Mouse (Mus musculus): ENCODE results near the gene Alad. TPM values are rescaled to one million over a fixed set of nuclear protein-coding genes. Genes with fewer than 3 reads are reported as not detected.

Gene Alad
- total RNA-seq, 4 experiments from 2014 or later = 135 to 180 (median 162) TPM

- no peak for DNase-seq
These were observed 1.9 kb downstream of the Alad start for GRCm38 (mm10) chr4:62517538-62518415.

DNA sequence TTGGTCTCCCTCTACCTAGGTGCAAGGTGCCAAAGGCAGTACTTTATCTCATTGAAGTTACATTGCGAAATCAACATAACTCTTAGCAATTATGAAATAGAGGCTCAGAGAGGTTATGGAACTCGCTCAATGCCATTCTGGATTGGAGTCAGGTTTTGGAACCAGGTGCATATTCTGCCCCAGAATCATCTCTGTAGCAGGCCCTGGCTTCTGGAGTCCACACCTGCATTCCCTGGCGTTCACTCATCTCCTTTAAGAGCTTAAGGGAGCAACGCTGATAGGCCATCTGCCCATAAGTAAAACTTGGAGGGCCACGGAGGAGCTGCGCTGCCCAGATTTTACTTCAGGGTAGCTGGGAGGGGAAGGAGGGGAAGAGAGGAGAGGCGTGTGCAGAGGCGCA, 2.7 kb downstream of the Alad start:
- DNase-seq = no peak

- DNase-seq = no peak
These were observed 3.1 kb downstream of the Alad start for GRCm38 (mm10) chr4:62516579-62516978.

- no peak for DNase-seq
These were observed 3.6 kb downstream of the Alad start for GRCm38 (mm10) chr4:62516079-62516478.

DNA sequence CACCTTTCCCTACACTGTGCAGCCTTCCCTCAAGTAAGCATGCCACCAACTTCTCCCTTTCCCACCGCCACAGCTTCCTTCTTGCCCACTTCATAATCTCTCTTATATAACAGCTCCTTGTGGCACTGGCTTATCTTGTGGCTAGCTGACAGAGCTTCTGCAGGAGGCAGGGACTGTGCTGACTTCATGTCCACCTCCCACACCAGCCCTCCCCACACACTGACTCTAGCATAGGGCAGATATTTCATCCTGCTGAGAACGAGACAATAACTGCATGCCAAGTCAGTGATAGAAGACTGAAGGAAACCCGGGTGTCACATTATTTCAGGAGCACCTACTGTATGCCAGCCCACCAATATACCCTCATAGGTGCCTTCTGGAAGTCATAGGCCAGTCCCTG, 4.2 kb downstream of the Alad start:
- no peak for DNase-seq

DNA sequence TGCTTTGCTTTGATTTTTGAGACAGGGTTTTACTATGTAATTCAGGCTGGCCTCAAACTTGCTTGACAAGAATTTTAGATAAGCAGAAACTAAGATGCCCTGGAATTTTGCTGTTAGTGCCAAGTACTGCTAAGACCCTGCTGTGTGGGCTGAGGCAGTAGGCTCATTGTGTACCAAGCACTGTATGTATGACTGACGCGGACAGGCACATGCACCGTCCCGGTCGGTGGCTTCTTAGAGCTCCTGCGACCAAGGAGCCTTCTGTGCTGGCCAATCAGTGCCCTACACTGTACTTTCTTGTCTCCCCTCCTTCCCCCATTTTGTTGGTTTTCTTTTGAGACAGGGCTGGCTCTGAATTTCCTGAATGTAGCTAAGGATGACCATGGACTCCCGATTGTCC, 4.7 kb downstream of the Alad start:
- DNase-seq = no peak

DNA sequence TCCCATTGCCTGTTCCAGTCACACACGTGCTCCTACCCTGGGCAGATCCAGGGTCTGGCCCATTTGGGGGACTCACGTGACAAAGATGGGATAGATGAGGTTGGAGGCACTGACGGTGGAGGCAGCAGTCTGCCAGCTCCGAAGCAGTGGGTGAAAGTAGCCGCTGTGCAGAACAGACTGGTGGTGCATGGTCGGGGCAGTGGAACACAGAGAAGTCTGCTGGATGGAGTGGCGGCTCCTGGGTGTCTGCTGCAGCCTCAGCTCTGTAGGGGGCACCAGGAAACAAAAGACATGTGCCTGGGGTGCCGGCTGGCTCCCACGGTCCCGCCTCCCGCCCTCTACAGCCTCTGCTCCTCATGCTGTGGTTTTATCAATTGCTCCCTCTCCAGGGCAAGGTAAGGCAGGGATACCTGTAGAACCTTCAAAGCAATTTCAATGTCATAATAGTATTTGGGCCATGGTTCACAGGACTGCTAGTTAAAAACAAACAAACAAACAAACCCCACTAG, 5.7 kb downstream of the Alad start:
- DNase-seq = no peak

DNA sequence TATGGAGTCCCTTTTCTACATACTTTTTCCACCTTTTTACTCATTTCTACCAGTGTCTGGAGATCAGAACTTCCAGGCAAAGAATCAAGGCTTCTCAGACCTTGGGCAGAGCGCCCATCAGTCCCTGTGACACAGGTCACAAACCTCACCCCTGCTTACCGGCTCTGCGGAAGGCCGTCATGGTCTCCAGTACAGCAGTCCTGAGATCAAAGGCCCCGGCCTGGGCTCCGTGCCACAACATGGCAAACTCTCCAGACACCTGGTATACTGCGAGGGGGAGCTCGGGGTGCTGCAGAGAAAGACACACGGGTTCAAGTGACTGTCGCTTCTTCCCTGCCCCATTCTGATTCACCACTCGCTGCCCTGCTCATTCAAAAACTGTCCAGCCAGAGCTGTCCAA, 9.8 kb downstream of the Alad start:
- DNase-seq = peak; percentile 95

DNA sequence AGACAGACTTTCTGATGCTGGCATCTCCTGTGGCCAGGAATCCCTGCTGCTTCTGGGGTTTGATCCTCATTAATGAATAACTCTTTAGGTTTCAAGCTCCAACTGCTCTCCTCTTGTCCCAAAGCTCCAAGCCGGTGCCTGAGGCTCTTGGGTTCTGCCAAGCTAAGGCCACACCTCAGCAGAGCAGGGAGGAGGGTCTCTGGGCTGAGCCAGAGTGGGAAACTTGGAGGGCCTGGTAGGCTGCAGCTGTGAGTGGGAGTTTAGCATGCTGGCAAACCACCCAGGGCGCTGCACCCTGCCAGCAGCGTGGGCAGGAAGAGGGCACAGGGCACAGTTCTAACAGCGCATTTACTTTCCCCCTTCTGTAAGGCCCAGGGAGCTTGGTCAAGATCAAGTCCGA, 10.9 kb downstream of the Alad start:
- no peak for DNase-seq

- DNase-seq = no peak
These were observed 12.9 kb downstream of the Alad start for GRCm38 (mm10) chr4:62506798-62507197.

DNA sequence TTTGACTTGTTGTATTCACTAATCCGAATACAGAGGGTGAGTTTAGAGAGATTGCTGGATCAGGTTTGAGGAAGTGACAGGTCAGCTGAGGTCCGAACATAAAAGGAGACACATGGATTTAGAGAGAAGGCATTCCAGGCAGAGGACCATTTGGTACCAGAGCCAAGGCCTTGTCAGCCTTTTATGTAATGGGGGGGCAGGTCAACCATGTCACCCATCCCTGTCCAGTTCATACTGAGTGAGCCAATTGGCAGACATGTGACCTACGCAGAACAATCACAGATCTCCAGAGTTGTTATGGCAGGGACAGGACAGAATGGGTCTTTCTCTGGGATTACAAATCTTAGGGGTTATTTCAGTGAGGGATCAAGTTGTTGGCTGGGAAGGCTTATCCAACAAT, 13.7 kb downstream of the Alad start:
- DNase-seq = no peak

DNA sequence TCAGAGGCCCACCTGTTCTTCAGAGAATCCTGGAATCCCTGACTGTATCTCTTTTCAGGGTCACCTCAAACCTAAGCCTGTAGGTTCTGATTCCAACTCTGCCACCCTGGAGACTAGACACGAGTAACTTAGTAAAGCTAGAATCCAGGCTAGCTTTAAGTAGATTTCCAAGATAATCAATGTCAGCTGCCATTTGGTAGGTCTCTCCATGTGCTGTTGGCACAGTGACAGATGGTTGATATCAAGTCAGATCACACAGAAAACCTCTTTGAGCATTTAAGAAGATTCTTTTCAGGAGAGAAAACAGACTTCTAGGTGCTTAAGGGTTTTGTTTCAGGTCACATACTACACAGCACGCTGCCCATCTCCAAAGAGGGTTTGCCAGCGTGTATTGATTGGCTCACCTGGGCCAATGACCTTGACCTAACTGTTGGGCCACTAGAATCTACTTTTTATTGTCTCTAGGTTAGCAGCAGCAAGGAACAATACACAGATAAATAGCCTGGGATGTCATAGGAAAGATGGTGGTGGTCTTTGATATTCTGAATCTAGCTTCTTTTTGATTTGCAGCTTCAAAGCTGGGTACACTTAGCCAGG, 16.2 kb downstream of the Alad start, which contains the start of gene Hdhd3:
Gene Hdhd3 (minus strand): TSS at position 94 of the 597 bp plus-strand sequence.
- DNase-seq = no peak

- no peak for DNase-seq
These were observed 16.7 kb downstream of the Alad start for GRCm38 (mm10) chr4:62502969-62503368.

GRCm38 (mm10) chr4:62501964-62502732, 17.6 kb downstream of the Alad start:
- peak; percentile 91 for DNase-seq

GRCm38 (mm10) chr4:62501534-62501933, 18.2 kb downstream of the Alad start:
- DNase-seq = no peak

DNA sequence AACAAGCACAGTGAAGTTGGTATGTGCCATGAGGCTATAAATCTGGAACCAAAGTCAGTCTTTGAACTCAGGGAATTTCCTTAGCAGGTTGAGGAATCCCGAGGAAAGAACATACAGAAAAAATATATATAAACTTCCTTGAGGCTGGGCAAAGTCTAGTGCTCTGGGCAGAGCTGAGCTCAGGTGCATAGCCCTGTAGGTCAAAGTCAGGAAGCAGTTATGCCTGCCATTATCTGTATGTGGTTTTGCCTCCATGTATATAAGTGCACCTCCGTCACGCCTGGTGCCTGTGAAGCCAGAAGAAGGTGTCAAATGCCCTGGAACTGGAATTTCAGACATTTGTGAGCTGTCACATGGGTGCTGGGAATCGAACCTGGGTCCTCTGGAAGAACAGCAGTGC, 18.9 kb downstream of the Alad start:
- DNase-seq = no peak

DNA sequence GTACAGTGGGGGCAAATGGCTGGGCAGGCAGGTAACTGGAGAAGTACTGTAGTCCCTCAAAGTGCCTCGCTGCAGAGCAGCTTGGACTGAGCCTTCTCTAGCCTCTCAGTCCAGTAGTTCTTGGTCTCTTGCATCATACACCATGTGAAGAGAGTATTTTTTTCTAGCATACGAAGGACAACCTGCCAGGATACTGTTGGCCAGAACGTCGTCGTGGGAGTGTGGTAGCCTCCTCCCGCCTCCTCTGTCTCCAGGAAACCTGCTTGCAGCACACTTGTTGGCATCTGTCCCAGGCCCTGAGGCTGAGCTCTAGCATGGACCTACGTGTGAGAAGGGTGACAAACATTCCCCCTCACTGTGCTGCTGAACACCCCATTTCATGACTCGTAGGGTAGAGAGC, 22.9 kb downstream of the Alad start:
- peak; percentile 74 for DNase-seq

DNA sequence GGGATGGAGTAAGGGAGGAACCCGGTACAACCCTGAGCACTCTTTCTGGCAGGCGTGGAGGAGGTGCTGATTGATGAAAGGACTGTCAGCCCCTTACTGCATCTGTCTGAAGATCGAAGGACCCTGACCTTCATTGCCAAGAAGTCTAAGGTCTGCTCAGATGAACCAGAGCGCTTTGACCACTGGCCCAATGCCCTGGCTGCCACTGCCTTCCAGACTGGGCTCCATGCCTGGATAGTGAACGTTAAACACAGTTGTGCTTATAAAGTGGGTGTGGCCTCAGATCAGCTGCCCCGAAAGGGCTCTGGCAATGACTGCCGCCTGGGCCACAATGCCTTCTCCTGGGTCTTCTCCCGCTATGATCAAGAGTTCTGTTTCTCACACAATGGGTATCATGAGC, 23.8 kb downstream of the Alad start:
- DNase-seq = no peak

DNA sequence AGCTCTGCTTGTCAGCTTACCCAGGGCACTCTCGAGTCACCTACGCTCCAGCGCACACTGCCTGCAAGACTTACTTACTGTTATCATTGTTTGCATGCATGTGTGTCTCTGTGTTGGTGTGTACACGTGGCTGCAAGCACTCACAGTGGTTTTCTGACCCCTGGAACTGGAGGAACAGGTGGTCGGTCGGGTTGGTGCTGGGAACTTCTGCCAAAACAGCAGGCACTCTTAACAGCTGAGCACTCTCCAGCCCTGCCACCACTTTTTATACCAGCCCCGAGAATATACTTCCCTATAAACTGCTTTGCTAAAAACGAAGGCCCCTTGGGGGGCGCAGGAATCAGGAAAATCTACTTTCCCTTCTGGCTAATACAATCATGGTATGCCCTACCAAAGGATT, 25.5 kb downstream of the Alad start:
- DNase-seq = no peak

GRCm38 (mm10) chr4:62492682-62493081, 27.0 kb downstream of the Alad start:
- no peak for DNase-seq

DNA sequence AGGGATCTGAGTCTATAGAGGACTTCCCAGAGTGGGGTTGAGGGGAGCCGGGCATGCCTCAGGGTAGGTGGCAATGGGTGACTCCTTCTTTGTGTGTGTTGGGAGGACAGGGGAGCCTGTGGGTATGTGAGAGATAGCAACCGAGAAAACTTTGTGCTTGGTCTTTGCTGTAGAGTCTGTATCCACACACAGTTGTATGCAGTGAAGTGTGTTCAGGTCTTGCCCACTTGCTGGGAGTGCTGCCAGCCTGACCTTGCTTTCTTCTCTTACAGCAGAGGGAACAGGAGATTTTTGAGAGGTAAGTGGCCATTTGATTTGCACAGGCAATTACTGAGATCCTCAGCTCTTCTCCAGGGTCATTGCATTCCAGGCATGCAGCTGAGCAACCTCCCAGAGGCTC, 31.8 kb downstream of the Alad start:
- DNase-seq = no peak

- no peak for DNase-seq
These were observed 32.5 kb downstream of the Alad start for GRCm38 (mm10) chr4:62487172-62487571.

DNA sequence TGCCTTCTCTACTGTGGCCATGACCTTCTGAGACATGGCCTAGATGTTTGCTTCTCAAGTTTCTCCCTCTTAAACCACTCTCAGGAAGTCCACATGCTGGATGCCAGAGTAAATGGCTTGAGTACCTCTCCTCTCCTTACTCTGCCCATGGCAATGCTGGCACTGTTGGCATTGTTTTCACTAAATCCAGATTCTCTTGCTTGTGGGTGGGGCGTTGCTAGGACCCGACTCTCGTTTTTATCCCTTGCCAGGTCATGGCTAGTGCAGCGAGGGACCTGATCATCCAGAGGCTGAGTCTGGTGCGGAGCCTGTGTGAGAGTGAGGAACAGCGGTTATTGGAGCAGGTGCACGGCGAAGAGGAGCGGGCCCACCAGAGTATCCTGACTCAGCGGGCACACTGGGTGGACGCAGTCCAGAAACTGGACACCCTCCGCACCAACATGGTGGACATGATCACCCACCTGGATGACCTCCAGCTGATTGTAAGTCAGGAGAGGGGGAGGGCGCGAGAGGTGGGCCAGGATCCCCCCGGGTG, 33.5 kb downstream of the Alad start:
- no peak for DNase-seq
